Mouse (Mus musculus) regulatory T cell (primary cell): ENCODE data around the gene Acap3.

Source experiments
- in situ Hi-C: fragments of 300-600 bp; cut with MboI, MseI; formaldehyde crosslinking; loops from one replicate; pipeline ENCODE4 v1.15.1; 2025; ENCODE audit warnings: high pct_unique_total_duplicates

The Acap3 gene

DNA sequence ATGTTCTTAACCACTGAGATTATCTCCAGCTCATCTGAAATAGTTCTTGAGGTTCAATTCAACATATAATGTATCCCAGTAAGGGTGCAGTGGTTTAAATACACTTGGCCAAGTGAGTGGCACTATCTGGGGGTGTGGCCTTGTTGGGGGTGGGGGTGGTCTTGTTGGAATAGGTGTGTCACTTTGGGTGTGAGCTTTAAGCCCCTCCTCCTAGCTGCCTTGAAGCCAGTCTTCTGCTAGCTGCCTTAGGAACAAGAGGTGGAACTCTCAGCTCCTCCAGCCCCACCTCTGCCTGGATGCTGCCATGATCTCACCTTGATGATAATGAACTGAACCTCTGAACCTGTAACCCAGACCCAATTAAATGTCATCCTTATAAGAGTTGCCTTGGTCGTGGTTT is 40.4 kb downstream of the Acap3 start:
- in situ Hi-C loops = no loop called here

GRCm38 (mm10) chr4:155943049-155943452 is 51.4 kb downstream of the Acap3 start:
- in situ Hi-C loops = loop anchor here (5.0 kb wide), 1 partner anchor 51 kb away; the partner anchor contains the start of genes Acap3 and Pusl1

GRCm38 (mm10) chr4:155943534-155944249 is 52.1 kb downstream of the Acap3 start, which contains the start of gene Ube2j2:
Gene Ube2j2, plus strand, starts transcription at chr4:155943831.
- in situ Hi-C loops = loop anchor here (5.0 kb wide), 1 partner anchor 51 kb away; the partner anchor contains the start of genes Acap3 and Pusl1

GRCm38 (mm10) chr4:155944271-155944670 is 52.6 kb downstream of the Acap3 start:
- in situ Hi-C loops = loop anchor here (5.0 kb wide), 1 partner anchor 52 kb away; the partner anchor contains the start of genes Acap3 and Pusl1

DNA sequence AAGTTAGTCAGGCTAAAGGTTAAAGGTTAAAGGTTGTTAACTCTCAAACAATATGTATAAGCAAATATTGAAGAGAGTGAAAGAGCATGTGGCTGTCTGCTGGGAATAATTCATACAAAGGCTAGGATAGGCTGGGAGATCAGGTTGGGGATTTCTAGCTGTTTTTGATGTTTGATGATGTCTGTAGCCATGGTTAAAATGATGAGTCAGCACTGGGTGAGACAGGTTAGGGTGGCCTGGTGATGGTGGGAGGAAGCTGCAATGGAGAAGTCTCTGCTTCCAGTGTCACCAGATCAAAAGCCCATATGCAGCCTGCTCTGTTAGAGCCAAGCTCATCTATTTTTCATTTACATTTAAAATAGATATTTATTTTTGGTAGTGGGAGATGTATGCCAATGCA is 55.5 kb downstream of the Acap3 start:
- in situ Hi-C loops = no loop called here

- in situ Hi-C loops = no loop called here
Observed at GRCm38 (mm10) chr4:155955491-155955890, 63.9 kb downstream of the Acap3 start.
